Mouse (Mus musculus) adrenal gland, adult 10 weeks (tissue): ENCODE measurements around the gene Olfr781. TPM values are rescaled to one million over a fixed set of nuclear protein-coding genes. Genes with fewer than 3 reads are reported as not detected.

Source experiments
- polyA plus RNA-seq: library from polyadenylated mRNA; stranded (reverse); fragments of 350-450 nt; fragmentation: Illumina TruSeq; extraction: RNeasy Lipid Tissue Mini Kit (QIAGEN cat#74804); gene quantifications from one replicate; pipeline ENCODE4 v1.2.3, GENCODE M21; 2014; ENCODE audit warnings: low read depth, low replicate concordance

The Olfr781 gene
- not detected for polyA plus RNA-seq

DNA sequence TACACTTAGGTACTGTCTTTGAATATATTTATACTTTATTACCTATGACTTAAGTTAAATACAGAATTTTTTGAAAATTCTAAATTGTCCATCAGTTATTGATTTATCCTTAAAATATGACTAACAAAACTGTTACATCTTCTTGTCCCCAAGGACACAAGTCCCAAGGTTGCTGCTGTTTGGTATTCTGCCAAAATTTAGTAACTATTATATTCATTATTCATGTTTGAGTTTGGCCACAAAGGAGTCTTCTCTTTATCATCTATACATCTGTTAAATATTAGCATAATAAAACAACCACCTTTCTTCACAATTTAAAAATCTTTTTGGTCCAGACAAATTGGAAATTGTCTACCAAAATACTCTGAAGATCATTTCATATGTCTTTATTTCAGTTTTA is at the start of gene Olfr781:
Olfr781 (plus strand) TSS at position 301 of the 400 bp plus-strand sequence.

DNA sequence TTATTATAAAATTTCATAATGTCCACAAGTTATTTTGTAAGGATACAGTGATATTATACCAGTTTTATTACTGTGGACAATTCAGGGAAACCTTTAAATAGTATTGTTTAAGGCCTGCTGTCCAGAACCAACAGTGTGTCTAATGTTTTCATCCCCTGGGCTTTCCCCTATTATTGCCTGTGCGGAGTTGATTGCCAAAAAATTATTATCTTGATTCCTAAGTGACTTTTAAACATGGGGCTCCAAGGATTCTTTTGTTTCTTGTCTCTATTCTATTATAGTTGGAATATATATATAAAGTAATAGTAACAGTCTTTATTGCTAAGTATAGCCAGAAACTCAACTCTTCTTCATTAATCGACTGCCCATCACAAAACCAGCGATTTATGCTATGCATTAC is 10.8 kb upstream of the Olfr781 start, which contains the start of gene Olfr780:
Olfr780 (plus strand) TSS at position 301 of the 400 bp plus-strand sequence.

DNA sequence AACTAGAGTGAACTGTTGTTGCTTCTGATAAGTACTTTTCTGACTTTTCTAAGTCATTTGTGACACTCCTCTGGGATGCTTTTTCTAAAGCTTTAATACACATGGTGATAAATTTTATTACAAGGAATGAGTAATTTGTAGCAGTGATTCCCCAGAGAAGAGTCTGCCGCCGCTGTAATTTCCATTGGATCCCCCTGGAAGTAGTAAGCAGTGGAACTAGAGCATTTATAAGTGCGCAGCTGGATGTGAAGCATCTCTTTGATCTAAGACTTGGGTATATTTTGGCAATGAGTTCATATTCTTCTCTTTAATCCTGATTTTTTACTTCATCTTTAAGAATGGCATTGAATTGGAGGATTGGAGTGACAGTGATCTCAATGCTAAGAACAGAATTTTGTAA is 19.9 kb downstream of the Olfr781 start, which contains the start of gene Olfr782:
Olfr782 (plus strand) TSS at position 301 of the 400 bp plus-strand sequence.

Other genes starting within 250 kb of the Olfr781 start
- gene Olfr767, start 245.9 kb upstream of the Olfr781 start, polyA plus RNA-seq, result not detected
- gene Olfr768, start 229.5 kb upstream of the Olfr781 start, polyA plus RNA-seq, result not detected
- gene Olfr769, start 211.0 kb upstream of the Olfr781 start, polyA plus RNA-seq, result not detected
- not detected for gene Olfr770, start 189.9 kb upstream of the Olfr781 start, polyA plus RNA-seq
- not detected for gene Olfr771, start 164.1 kb upstream of the Olfr781 start, polyA plus RNA-seq
- gene Olfr772, start 150.9 kb upstream of the Olfr781 start, polyA plus RNA-seq, result not detected
- not detected for gene Olfr773, start 141.4 kb upstream of the Olfr781 start, polyA plus RNA-seq
- not detected for gene Olfr774, start 92.7 kb upstream of the Olfr781 start, polyA plus RNA-seq
- gene Olfr775, start 80.4 kb upstream of the Olfr781 start, polyA plus RNA-seq, result not detected
- gene Olfr776, start 69.7 kb upstream of the Olfr781 start, polyA plus RNA-seq, result not detected
- gene Olfr777, start 57.4 kb upstream of the Olfr781 start, polyA plus RNA-seq, result not detected
- not detected for gene Olfr780, start 10.7 kb upstream of the Olfr781 start, polyA plus RNA-seq
- not detected for gene Olfr782, start 20.0 kb downstream of the Olfr781 start, polyA plus RNA-seq
- not detected for gene Olfr784, start 55.2 kb downstream of the Olfr781 start, polyA plus RNA-seq
- gene Olfr785, start 76.6 kb downstream of the Olfr781 start, polyA plus RNA-seq, result not detected
- gene Olfr786, start 98.5 kb downstream of the Olfr781 start, polyA plus RNA-seq, result not detected
- gene Olfr787, start 133.0 kb downstream of the Olfr781 start, polyA plus RNA-seq, result not detected
- not detected for gene Olfr788, start 142.1 kb downstream of the Olfr781 start, polyA plus RNA-seq
- not detected for gene Olfr789, start 155.9 kb downstream of the Olfr781 start, polyA plus RNA-seq
- not detected for gene Olfr790, start 169.6 kb downstream of the Olfr781 start, polyA plus RNA-seq
- gene Olfr791, start 192.9 kb downstream of the Olfr781 start, polyA plus RNA-seq, result not detected
- gene Olfr792, start 210.3 kb downstream of the Olfr781 start, polyA plus RNA-seq, result not detected
- not detected for gene Olfr794, start 238.8 kb downstream of the Olfr781 start, polyA plus RNA-seq